Mouse (Mus musculus): ENCODE data around the gene Ivd.

Ivd gene

GRCm38 (mm10) chr2:118861454-118862339 is at the start of gene Ivd:
Ivd (plus strand) TSS chr2:118861954.
- peak; percentile 99 for DNase-seq (ENCODE audit: low read depth, low spot score)

GRCm38 (mm10) chr2:118812724-118813123 is 49.0 kb upstream of the Ivd start:
- no peak for DNase-seq (ENCODE audit: low read depth, low spot score)

GRCm38 (mm10) chr2:118813981-118814836 is 47.5 kb upstream of the Ivd start, which contains the start of gene Knstrn:
Knstrn (plus strand) TSS chr2:118814003.
- peak; percentile 98 for DNase-seq (ENCODE audit: low read depth, low spot score)

GRCm38 (mm10) chr2:118822800-118823199 is 39.0 kb upstream of the Ivd start:
- DNase-seq (ENCODE audit: low read depth, low spot score): no peak

GRCm38 (mm10) chr2:118824396-118824795 is 37.4 kb upstream of the Ivd start:
- no peak for DNase-seq (ENCODE audit: low read depth, low spot score)

GRCm38 (mm10) chr2:118829096-118829495 is 32.7 kb upstream of the Ivd start:
- DNase-seq (ENCODE audit: low read depth, low spot score): no peak

- no peak for DNase-seq (ENCODE audit: low read depth, low spot score)
Measured at GRCm38 (mm10) chr2:118834061-118834460, 27.7 kb upstream of the Ivd start.

- no peak for DNase-seq (ENCODE audit: low read depth, low spot score)
Measured at GRCm38 (mm10) chr2:118835115-118835514, 26.6 kb upstream of the Ivd start.

- DNase-seq (ENCODE audit: low read depth, low spot score): no peak
Measured at GRCm38 (mm10) chr2:118838330-118838729, 23.4 kb upstream of the Ivd start.

GRCm38 (mm10) chr2:118841186-118841585 is 20.6 kb upstream of the Ivd start:
- DNase-seq (ENCODE audit: low read depth, low spot score): peak; percentile 65

GRCm38 (mm10) chr2:118841774-118842173 is 20.0 kb upstream of the Ivd start:
- DNase-seq (ENCODE audit: low read depth, low spot score): peak; percentile 99

GRCm38 (mm10) chr2:118844427-118844826 is 17.3 kb upstream of the Ivd start:
- no peak for DNase-seq (ENCODE audit: low read depth, low spot score)

GRCm38 (mm10) chr2:118846246-118846645 is 15.5 kb upstream of the Ivd start:
- DNase-seq (ENCODE audit: low read depth, low spot score): no peak

GRCm38 (mm10) chr2:118851756-118852155 is 10.0 kb upstream of the Ivd start:
- no peak for DNase-seq (ENCODE audit: low read depth, low spot score)

- DNase-seq (ENCODE audit: low read depth, low spot score): no peak
Measured at GRCm38 (mm10) chr2:118862340-118862675, 554 bp downstream of the Ivd start.

GRCm38 (mm10) chr2:118870601-118871000 is 8.8 kb downstream of the Ivd start:
- peak; percentile 82 for DNase-seq (ENCODE audit: low read depth, low spot score)

- DNase-seq (ENCODE audit: low read depth, low spot score): peak; percentile 68
Measured at GRCm38 (mm10) chr2:118871032-118871431, 9.3 kb downstream of the Ivd start.

GRCm38 (mm10) chr2:118873018-118873417 is 11.3 kb downstream of the Ivd start:
- no peak for DNase-seq (ENCODE audit: low read depth, low spot score)

GRCm38 (mm10) chr2:118873890-118874430 is 12.2 kb downstream of the Ivd start:
- no peak for DNase-seq (ENCODE audit: low read depth, low spot score)

- no peak for DNase-seq (ENCODE audit: low read depth, low spot score)
Measured at GRCm38 (mm10) chr2:118875316-118875715, 13.6 kb downstream of the Ivd start.

- peak; percentile 58 for DNase-seq (ENCODE audit: low read depth, low spot score)
Measured at GRCm38 (mm10) chr2:118876453-118876852, 14.7 kb downstream of the Ivd start.

GRCm38 (mm10) chr2:118881019-118881418 is 19.3 kb downstream of the Ivd start:
- no peak for DNase-seq (ENCODE audit: low read depth, low spot score)
